Mouse (Mus musculus): ENCODE measurements around the gene Ccdc43.
"Not testable (repeated sequence)": the region's sequence is repeated elsewhere in the genome, so short reads cannot be mapped to it uniquely, and the experiment has no call there.

DNA sequence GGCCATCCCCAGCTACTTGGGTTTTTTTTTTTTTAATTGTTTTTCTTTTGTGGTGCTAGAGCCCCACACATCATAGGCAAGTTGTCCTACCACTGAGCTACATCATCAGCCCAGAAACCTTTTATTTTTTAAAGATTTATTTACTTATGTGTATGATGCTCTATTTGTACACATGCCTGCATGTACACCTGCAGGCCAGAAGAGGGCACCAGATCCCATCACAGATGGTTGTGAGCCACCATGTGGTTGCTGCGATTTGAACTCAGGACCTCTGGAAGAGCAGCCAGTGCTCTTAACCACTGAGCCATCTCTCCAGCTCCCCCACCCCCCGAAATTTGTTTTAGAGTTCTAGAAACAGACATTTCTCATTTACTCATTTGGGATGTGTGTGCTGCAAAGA is 17.0 kb upstream of the Ccdc43 start:
- TF ChIP-seq CTCF (IDR thresholded peaks at IDR 0.05; ENCODE audit: extremely low read depth, insufficient read length, insufficient replicate concordance, low read depth, low read length); POLR2A (IDR thresholded peaks at IDR 0.05; ENCODE audit: low read depth, low read length): not testable (repeated sequence)
